Mouse (Mus musculus) forebrain, embryonic 15.5 days (tissue): ENCODE measurements around the gene Nfkbiz. TPM values are rescaled to one million over a fixed set of nuclear protein-coding genes. Genes with fewer than 3 reads are reported as not detected.

Experiments used
- ATAC-seq: fragments of 200-750 bp; cut with Nextera tagmentation; replicated peaks from 2 replicates; pipeline ENCODE4 v1.8.0; 2017; ENCODE audit warnings: mild to moderate bottlenecking, moderate TSS enrichment, moderate library complexity
- H3K27ac ChIP-seq: fragments of 300-500 bp; sonication (generic); replicated peaks from 2 replicates; pipeline ENCODE4 v1.5.1; 2015; ENCODE audit warnings: mild to moderate bottlenecking, inconsistent platforms
- H3K27me3 ChIP-seq: fragments of 300-500 bp; sonication (generic); 2 replicates; pipeline ENCODE4 v1.6.1; 2015; ENCODE audit warnings: inconsistent platforms
- H3K36me3 ChIP-seq: fragments of 300-500 bp; sonication (generic); 2 replicates; pipeline ENCODE4 v1.6.1; 2015; ENCODE audit warnings: mild to moderate bottlenecking, inconsistent platforms
- H3K4me1 ChIP-seq: fragments of 300-500 bp; sonication (generic); 2 replicates; pipeline ENCODE4 v1.6.1; 2015; ENCODE audit warnings: inconsistent platforms
- H3K4me2 ChIP-seq: fragments of 300-500 bp; sonication (generic); replicated peaks from 2 replicates; pipeline ENCODE4 v1.6.1; 2015; ENCODE audit warnings: mild to moderate bottlenecking, inconsistent platforms
- H3K4me3 ChIP-seq: fragments of 300-500 bp; sonication (generic); 2 replicates; pipeline ENCODE4 v1.5.1; 2015; ENCODE audit warnings: mild to moderate bottlenecking, inconsistent platforms
- H3K9ac ChIP-seq: fragments of 300-500 bp; sonication (generic); replicated peaks from 2 replicates; pipeline ENCODE4 v1.6.1; 2015; ENCODE audit warnings: mild to moderate bottlenecking, inconsistent platforms
- H3K9me3 ChIP-seq: fragments of 300-500 bp; sonication (generic); 2 replicates; pipeline ENCODE4 v1.6.1; 2016; ENCODE audit warnings: inconsistent platforms
- WGBS: fragments of 180-500 bp; shearing (Covaris S2); methylation state at CpG from one replicate; pipeline ENCODE4 v1.1.7; 2015; ENCODE audit warnings: mixed read lengths; 5-methylcytosine and 5-hydroxymethylcytosine counted together
- polyA plus RNA-seq: library from polyadenylated mRNA; unstranded; fragments of >200 nt; fragmentation: Nextera tagmentation; extraction: Ambion mirVana; gene quantifications from 2 replicates; pipeline ENCODE4 v1.2.1, GENCODE M21; 2015

The Nfkbiz gene
- polyA plus RNA-seq, 1 experiment from 2014 or later = 1.4 TPM

DNA sequence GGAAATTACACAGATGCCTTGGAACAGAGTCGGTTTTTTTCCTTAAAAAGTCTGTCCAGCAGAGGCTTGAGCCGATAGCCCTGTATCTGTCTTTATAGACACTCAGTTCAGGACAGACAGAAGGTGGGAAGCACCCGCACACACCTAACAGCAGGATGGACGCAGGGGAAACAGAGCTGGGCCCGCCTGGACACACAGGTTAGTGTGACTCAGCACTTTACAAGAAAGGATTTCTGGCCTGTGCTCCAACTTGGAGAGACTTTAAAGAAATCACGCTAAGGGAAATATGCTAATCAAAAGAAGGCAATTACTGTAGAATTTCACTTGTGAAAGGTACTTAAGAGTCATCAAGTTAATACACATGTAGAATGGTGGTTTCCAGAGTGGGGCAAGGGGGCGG is 54.3 kb downstream of the Nfkbiz start:
- WGBS = 67% methylated on average over 7 of the region's 7 CpGs

DNA sequence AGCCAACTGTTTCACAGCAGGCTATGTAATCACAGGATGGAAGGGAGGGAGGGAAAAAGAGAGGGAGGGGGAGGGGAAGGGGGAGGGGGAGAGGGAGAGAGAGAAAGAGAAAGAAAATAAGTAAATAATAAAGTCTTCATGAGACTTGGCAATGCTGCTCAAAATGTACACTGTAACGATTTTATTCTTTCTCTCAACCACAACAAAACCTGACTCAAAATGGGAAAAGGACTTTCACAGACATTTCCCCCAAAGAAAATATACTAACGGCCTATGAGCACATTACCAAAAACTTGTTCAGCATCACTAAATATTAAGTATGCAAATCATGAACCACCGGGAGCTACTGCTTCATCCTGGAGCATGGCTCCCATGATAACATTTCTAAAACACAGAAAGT is 54.8 kb downstream of the Nfkbiz start:
- Histone ChIP-seq H3K27ac (no peak overlapping the region), H3K27me3 (no peaks in the 10 kb centered on the region), H3K9ac (no peak overlapping the region), H3K36me3 (no peaks in the 10 kb centered on the region), H3K9me3 (no peaks in the 10 kb centered on the region), H3K4me2 (no peak overlapping the region), H3K4me1 (no peaks in the 10 kb centered on the region), H3K4me3 (no peak overlapping the region)
- ATAC-seq = no peak
- 76% methylated on average over 3 of the region's 3 CpGs for WGBS

More for the DNA sequence above, 54.3 kb downstream of the Nfkbiz start:
- H3K4me2 ChIP-seq = no peak overlapping the region
- H3K36me3 ChIP-seq = no peaks in the 10 kb centered on the region
- no peak overlapping the region for H3K9ac ChIP-seq
- no peaks in the 10 kb centered on the region for H3K27me3 ChIP-seq
- H3K4me3 ChIP-seq = no peak overlapping the region
- ATAC-seq = no peak
- H3K9me3 ChIP-seq = no peaks in the 10 kb centered on the region
- no peaks in the 10 kb centered on the region for H3K4me1 ChIP-seq
- H3K27ac ChIP-seq = no peak overlapping the region

DNA sequence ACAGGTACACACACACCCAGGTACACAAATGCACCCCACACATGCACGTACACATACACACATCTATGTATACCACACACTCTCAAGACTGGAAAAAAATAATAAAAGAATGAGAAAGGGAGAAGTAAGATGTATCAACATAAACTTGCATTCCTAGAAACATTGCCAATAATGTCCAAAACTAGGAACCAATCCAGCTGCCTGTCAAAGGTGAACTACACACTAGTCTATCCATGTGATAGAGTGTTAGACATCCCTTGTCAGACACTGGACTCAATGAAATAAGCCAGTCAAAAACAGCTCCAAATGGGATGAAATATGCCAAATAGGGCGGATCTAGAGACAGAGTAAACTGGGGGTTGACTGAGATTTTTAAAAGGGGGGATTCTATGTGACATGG is 55.8 kb downstream of the Nfkbiz start:
- 87% methylated on average over 2 of the region's 2 CpGs for WGBS
- Histone ChIP-seq H3K9me3 (no peaks in the 10 kb centered on the region), H3K4me1 (no peaks in the 10 kb centered on the region), H3K36me3 (no peaks in the 10 kb centered on the region), H3K27ac (no peak overlapping the region), H3K4me2 (no peak overlapping the region), H3K27me3 (no peaks in the 10 kb centered on the region), H3K9ac (no peak overlapping the region), H3K4me3 (no peak overlapping the region)
- ATAC-seq = no peak

DNA sequence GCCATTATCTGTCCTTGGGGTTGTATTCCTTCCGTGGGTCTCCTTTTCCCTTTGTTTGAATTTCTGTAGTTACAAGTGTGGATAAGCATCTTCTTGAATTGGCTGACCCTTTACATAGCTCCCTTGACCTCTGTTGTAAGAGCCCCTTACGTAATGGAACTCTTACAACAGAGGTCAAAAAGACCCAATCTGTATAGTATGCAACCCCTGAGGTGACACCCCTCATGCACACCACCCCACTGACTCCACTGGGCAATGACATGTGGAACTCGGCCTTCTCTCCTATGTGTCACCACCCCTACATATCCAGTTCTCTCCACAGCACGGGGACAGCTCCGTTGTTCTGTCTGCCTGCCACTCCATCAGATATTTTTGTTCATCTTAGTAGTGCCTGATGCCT is 56.9 kb downstream of the Nfkbiz start:
- H3K9me3 ChIP-seq = no peaks in the 10 kb centered on the region
- 81% methylated on average over 5 of the region's 5 CpGs for WGBS
- no peaks in the 10 kb centered on the region for H3K27me3 ChIP-seq
- no peak for ATAC-seq
- no peak overlapping the region for H3K4me3 ChIP-seq
- H3K27ac ChIP-seq = no peak overlapping the region
- H3K36me3 ChIP-seq = no peaks in the 10 kb centered on the region
- no peaks in the 10 kb centered on the region for H3K4me1 ChIP-seq
- no peak overlapping the region for H3K9ac ChIP-seq
- no peak overlapping the region for H3K4me2 ChIP-seq

DNA sequence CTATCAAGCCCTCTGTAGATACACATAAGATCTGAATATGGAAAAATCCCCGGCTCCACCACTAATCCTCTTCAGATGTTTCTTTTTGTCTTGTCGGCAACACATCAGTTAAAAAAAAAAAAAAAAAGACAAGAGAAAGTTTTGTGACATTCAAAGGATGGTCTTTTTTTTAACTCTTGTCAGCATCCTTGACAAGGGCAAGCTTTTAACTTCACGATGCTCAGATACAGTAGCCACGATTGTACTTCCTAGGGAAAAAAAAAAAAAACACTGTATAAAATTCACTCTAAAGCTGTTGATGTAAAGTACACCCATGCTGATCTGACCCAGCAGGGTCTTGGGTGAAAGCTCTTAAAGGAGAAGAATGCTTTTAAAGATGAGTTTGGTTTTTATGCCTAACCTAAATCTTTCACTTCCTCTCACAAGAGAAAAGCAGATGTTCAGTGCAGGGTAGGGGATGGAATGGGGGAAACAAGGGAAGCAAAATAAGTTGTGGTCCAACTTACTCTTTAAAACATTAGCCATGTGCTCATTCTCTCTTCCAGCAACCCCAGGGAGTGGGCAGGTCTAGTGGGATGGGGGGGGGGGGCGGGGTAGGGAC is 57.6 kb downstream of the Nfkbiz start:
- no peak overlapping the region for H3K9ac ChIP-seq
- H3K4me2 ChIP-seq = no peak overlapping the region
- no peak overlapping the region for H3K27ac ChIP-seq
- H3K4me3 ChIP-seq = no peak overlapping the region
- H3K27me3 ChIP-seq = no peaks in the 10 kb centered on the region
- no peaks in the 10 kb centered on the region for H3K9me3 ChIP-seq
- no peaks in the 10 kb centered on the region for H3K36me3 ChIP-seq
- H3K4me1 ChIP-seq = no peaks in the 10 kb centered on the region
- ATAC-seq = no peak
- WGBS = 67% methylated on average over 5 of the region's 5 CpGs

DNA sequence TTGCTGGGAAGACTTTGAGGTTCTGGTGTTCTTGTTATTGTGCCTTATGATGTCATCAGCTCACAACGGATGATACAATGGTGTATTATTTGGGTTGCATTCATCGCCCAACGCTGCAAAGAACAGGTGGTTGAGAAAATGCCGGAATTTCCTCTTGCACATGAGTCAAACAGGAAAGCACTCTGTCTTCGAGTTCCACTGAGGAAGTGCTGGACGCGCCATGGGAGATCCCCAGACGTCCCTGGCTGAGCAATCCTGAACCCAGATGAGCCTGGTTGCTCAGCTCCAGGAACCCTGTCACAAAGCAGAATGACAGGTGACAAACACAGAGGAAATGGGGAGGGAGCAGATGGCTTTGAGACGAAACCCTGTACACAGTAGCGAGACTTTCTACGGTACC is 62.4 kb downstream of the Nfkbiz start:
- 88% methylated on average over 11 of the region's 11 CpGs for WGBS
- ATAC-seq = no peak

DNA sequence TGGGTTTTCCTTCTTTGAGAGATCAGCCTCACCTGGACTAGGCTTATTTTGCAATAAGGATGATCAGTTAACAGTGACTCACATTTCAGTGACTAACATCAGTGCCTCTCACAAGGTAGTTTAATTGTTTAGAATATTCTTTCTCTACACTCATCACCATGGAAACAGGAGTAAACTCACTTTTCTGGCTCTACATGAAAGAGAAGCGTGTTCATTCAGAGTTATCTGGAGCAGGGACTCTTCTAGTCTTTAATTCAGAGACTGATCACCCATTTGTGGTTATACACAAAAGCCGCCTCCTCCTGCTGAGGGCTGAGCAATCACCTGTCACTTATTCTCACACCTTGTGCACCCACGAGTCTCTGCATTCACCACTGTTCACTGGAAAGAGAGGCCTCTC is 68.5 kb downstream of the Nfkbiz start:
- H3K9me3 ChIP-seq = no peaks in the 10 kb centered on the region
- 73% methylated on average over 3 of the region's 3 CpGs for WGBS
- no peaks in the 10 kb centered on the region for H3K27me3 ChIP-seq
- H3K36me3 ChIP-seq = no peaks in the 10 kb centered on the region
- no peak overlapping the region for H3K27ac ChIP-seq
- ATAC-seq = no peak
- H3K9ac ChIP-seq = no peak overlapping the region
- no peaks in the 10 kb centered on the region for H3K4me1 ChIP-seq
- no peak overlapping the region for H3K4me3 ChIP-seq
- no peak overlapping the region for H3K4me2 ChIP-seq

More for the DNA sequence above, 62.4 kb downstream of the Nfkbiz start:
- no peaks in the 10 kb centered on the region for H3K36me3 ChIP-seq
- no peaks in the 10 kb centered on the region for H3K4me1 ChIP-seq
- no peaks in the 10 kb centered on the region for H3K27me3 ChIP-seq
- H3K9me3 ChIP-seq = no peaks in the 10 kb centered on the region
- no peak overlapping the region for H3K27ac ChIP-seq
- no peak overlapping the region for H3K9ac ChIP-seq
- H3K4me2 ChIP-seq = no peak overlapping the region
- no peak overlapping the region for H3K4me3 ChIP-seq

Other genes with a start within 250 kb of the Nfkbiz start
- gene Nxpe3, start 56.4 kb upstream of the Nfkbiz start, polyA plus RNA-seq = 1.3 and 1.5 TPM in 2 replicates
- gene Cep97, start 96.0 kb upstream of the Nfkbiz start, polyA plus RNA-seq = 16.3 and 17.8 TPM in 2 replicates
- 581 and 585 TPM in 2 replicates for gene Rpl24, start 127.4 kb upstream of the Nfkbiz start, polyA plus RNA-seq
- gene Zbtb11, start 135.0 kb upstream of the Nfkbiz start, polyA plus RNA-seq = 20.2 and 20.8 TPM in 2 replicates
- gene Pcnp, start 190.8 kb upstream of the Nfkbiz start, polyA plus RNA-seq = 234 and 248 TPM in 2 replicates
- gene Trmt10c, start 198.9 kb upstream of the Nfkbiz start, polyA plus RNA-seq = 25.1 and 25.7 TPM in 2 replicates
- gene Senp7, start 209.4 kb upstream of the Nfkbiz start, polyA plus RNA-seq = 57.7 and 58.4 TPM in 2 replicates